Mouse (Mus musculus) intestine, postnatal 0 days (tissue): ENCODE measurements at regions not wholly inside any gene's neighbourhood (a gene's known extent, or its start where the extent isn't known, plus 50 kb on each side); places are given as distances from the start of the nearest gene placed in this dataset.

Source experiments
- ATAC-seq: fragments of 200-750 bp; cut with Nextera tagmentation; 2 replicates; pipeline ENCODE4 v1.8.0; 2017; ENCODE audit warnings: mild to moderate bottlenecking, moderate TSS enrichment, moderate library complexity
- H3K27ac ChIP-seq: fragments of 300-500 bp; sonication (generic); 2 replicates; pipeline ENCODE4 v1.5.1; 2014; ENCODE audit warnings: mild to moderate bottlenecking, low read depth, low read length, moderate library complexity
- H3K27me3 ChIP-seq: fragments of 300-500 bp; sonication (generic); replicated peaks from 2 replicates; pipeline ENCODE4 v1.6.1; 2014; ENCODE audit warnings: low read length, mixed read lengths; ENCODE audit not compliant: control insufficient read depth, insufficient read depth
- H3K36me3 ChIP-seq: fragments of 300-500 bp; sonication (generic); 2 replicates; pipeline ENCODE4 v1.6.1; 2014; ENCODE audit warnings: mild to moderate bottlenecking, moderate library complexity; ENCODE audit not compliant: control insufficient read depth, insufficient read depth
- H3K4me1 ChIP-seq: fragments of 300-500 bp; sonication (generic); replicated peaks from 2 replicates; pipeline ENCODE4 v1.6.1; 2014; ENCODE audit warnings: antibody characterized with exemption, low read length, mixed read lengths; ENCODE audit not compliant: control insufficient read depth, insufficient read depth
- H3K4me2 ChIP-seq: fragments of 300-500 bp; sonication (generic); replicated peaks from 2 replicates; pipeline ENCODE4 v1.6.1; 2014; ENCODE audit warnings: low read depth, mild to moderate bottlenecking, moderate library complexity
- H3K4me3 ChIP-seq: fragments of 300-500 bp; sonication (generic); 2 replicates; pipeline ENCODE4 v1.5.1; 2014; ENCODE audit warnings: low read depth, low read length
- H3K9ac ChIP-seq: fragments of 300-500 bp; sonication (generic); 2 replicates; pipeline ENCODE4 v1.6.1; 2014; ENCODE audit warnings: mild to moderate bottlenecking, low read depth, low read length
- H3K9me3 ChIP-seq: fragments of 300-500 bp; sonication (generic); 2 replicates; pipeline ENCODE4 v1.6.1; 2016; ENCODE audit warnings: mixed run types; ENCODE audit not compliant: control insufficient read depth
- CTCF ChIP-seq: sonication (generic); IDR thresholded peaks from 2 replicates; pipeline ENCODE4 v1.5.1; 2016; ENCODE audit warnings: low read depth, mild to moderate bottlenecking, control low read depth, antibody characterized with exemption, moderate library complexity
- WGBS: fragments of 180-500 bp; shearing (Covaris S2); extraction: QIAGEN DNeasy Blood & Tissue Kit; methylation state at CpG from one replicate; pipeline ENCODE4 v1.1.7; 2014; 5-methylcytosine and 5-hydroxymethylcytosine counted together

GRCm38 (mm10) chr19:19198780-19199179 is 87.8 kb upstream of the Rorb start:
- H3K4me2 ChIP-seq: no peak overlapping the region
- ATAC-seq: no peak
- 68% methylated on average over 3 of the region's 3 CpGs for WGBS
- no peak overlapping the region for H3K27ac ChIP-seq
- H3K27me3 ChIP-seq: no peaks in the 10 kb centered on the region
- no peak for TF ChIP-seq CTCF
- no peaks in the 10 kb centered on the region for H3K36me3 ChIP-seq
- no peak overlapping the region for H3K9ac ChIP-seq
- H3K4me1 ChIP-seq: no peaks in the 10 kb centered on the region
- no peaks in the 10 kb centered on the region for H3K9me3 ChIP-seq
- H3K4me3 ChIP-seq: no peak overlapping the region

GRCm38 (mm10) chr19:19194728-19195127 is 83.7 kb upstream of the Rorb start:
- H3K9me3 ChIP-seq: no peaks in the 10 kb centered on the region
- no peaks in the 10 kb centered on the region for H3K4me1 ChIP-seq
- TF ChIP-seq CTCF: no peak
- peak overlapping the region; percentile 48 for H3K4me2 ChIP-seq
- H3K36me3 ChIP-seq: no peaks in the 10 kb centered on the region
- H3K27ac ChIP-seq: no peak overlapping the region
- H3K9ac ChIP-seq: no peak overlapping the region
- no peaks in the 10 kb centered on the region for H3K27me3 ChIP-seq
- no peak overlapping the region for H3K4me3 ChIP-seq
- ATAC-seq: peak; percentile 73
- WGBS: 16% methylated on average over 10 of the region's 10 CpGs

- no peaks in the 10 kb centered on the region for H3K9me3 ChIP-seq
- H3K4me1 ChIP-seq: no peaks in the 10 kb centered on the region
- no peak overlapping the region for H3K9ac ChIP-seq
- peak overlapping the region; percentile 48 for H3K4me2 ChIP-seq
- H3K4me3 ChIP-seq: no peak overlapping the region
- no peak for ATAC-seq
- no peaks in the 10 kb centered on the region for H3K27me3 ChIP-seq
- 40% methylated on average over 5 of the region's 5 CpGs for WGBS
- no peak for TF ChIP-seq CTCF
- no peak overlapping the region for H3K27ac ChIP-seq
- no peaks in the 10 kb centered on the region for H3K36me3 ChIP-seq
Measured at GRCm38 (mm10) chr19:19194306-19194705, 83.3 kb upstream of the Rorb start.

GRCm38 (mm10) chr19:19172767-19173166 is 61.8 kb upstream of the Rorb start:
- TF ChIP-seq CTCF: no peak
- Histone ChIP-seq H3K27ac (no peak overlapping the region), H3K9me3 (no peaks in the 10 kb centered on the region), H3K4me3 (no peak overlapping the region), H3K27me3 (no peaks in the 10 kb centered on the region), H3K4me2 (no peak overlapping the region), H3K36me3 (no peaks in the 10 kb centered on the region), H3K9ac (no peak overlapping the region), H3K4me1 (no peaks in the 10 kb centered on the region)
- no peak for ATAC-seq
- WGBS: 68% methylated on average over 1 of the region's 1 CpGs

GRCm38 (mm10) chr19:19170807-19171206 is 59.8 kb upstream of the Rorb start:
- ATAC-seq: no peak
- H3K4me2 ChIP-seq: no peak overlapping the region
- 88% methylated on average over 3 of the region's 3 CpGs for WGBS
- H3K9me3 ChIP-seq: no peaks in the 10 kb centered on the region
- H3K4me1 ChIP-seq: no peaks in the 10 kb centered on the region
- H3K4me3 ChIP-seq: no peak overlapping the region
- no peak overlapping the region for H3K27ac ChIP-seq
- no peak overlapping the region for H3K9ac ChIP-seq
- no peaks in the 10 kb centered on the region for H3K27me3 ChIP-seq
- H3K36me3 ChIP-seq: no peaks in the 10 kb centered on the region
- TF ChIP-seq CTCF: 0 out of 2 replicates have a peak, but pooled peaks have one; percentile 4
